ENCODE assay signal across 17 mouse cellular contexts in genomic region chr19:10897491-10897890, GRCm38 (mm10). TPM values are rescaled to one million over a fixed set of nuclear protein-coding genes. Genes with fewer than 3 reads are reported as not detected.
A peak's percentile ranks its signal among the peaks of the same experiment; 100 is the strongest.
DNase-seq lines count a peak whose midpoint lies in the region; ATAC-seq and TF ChIP-seq lines count a peak whose summit lies in the region.
"Had no signal": no experiment of that assay in that cellular context is flagged by ENCODE, and none has a peak within 500 bp of the region (broad histone marks: within the 10 kb centered on the region; RNA-seq: fewer than 3 reads in every experiment).

No protein-coding gene starts in this region.

- peak overlapping the region; percentile 93 for H3K27ac ChIP-seq in heart, adult 2 months
- no peak overlapping the region for H3K27ac ChIP-seq in kidney, embryonic 15.5 days
- H3K27ac ChIP-seq in neural tube, embryonic 13.5 days (replicated peaks): no peak overlapping the region
- H3K27ac ChIP-seq in neural tube, embryonic 15.5 days (replicated peaks): no peak overlapping the region
- H3K27ac ChIP-seq: macrophage had no signal

- TF ChIP-seq CTCF in heart, adult 2 months (IDR thresholded peaks at IDR 0.05): no peak

- no peaks in the 10 kb centered on the region for H3K27me3 ChIP-seq in heart, adult 2 months (ENCODE audit: control insufficient read depth, insufficient read depth, low read length)
- no peaks in the 10 kb centered on the region for H3K27me3 ChIP-seq in kidney, embryonic 15.5 days
- H3K27me3 ChIP-seq in neural tube, embryonic 13.5 days: no peaks in the 10 kb centered on the region
- H3K27me3 ChIP-seq in neural tube, embryonic 15.5 days (replicated peaks): no peaks in the 10 kb centered on the region

- TF ChIP-seq POLR2A in heart, adult 2 months (IDR thresholded peaks at IDR 0.05; ENCODE audit: insufficient read depth, low read depth, low read length): no peak

- no peaks in the 10 kb centered on the region for H3K79me2 ChIP-seq in heart, adult 2 months (replicated peaks; ENCODE audit: control insufficient read depth, insufficient read depth, low read length)

- peak overlapping the region; percentile 38 for H3K9ac ChIP-seq in heart, adult 2 months (ENCODE audit: low read depth, low read length)
- peak overlapping the region; percentile 2; the same call in 1 of the 2 replicates for H3K9ac ChIP-seq in kidney, embryonic 15.5 days
- H3K9ac ChIP-seq in neural tube, embryonic 13.5 days: peak overlapping the region; percentile 85; the same call in 1 of the 2 replicates
- no peak overlapping the region for H3K9ac ChIP-seq in neural tube, embryonic 15.5 days (replicated peaks)

- H3K4me1 ChIP-seq in heart, adult 2 months (ENCODE audit: control insufficient read depth, insufficient read depth, low read length): no peaks in the 10 kb centered on the region; the same call in 1 of the 2 replicates
- peaks cover 17% of the 10 kb centered on the region for H3K4me1 ChIP-seq in kidney, embryonic 15.5 days
- peaks cover 23% of the 10 kb centered on the region for H3K4me1 ChIP-seq in neural tube, embryonic 13.5 days (replicated peaks)
- peaks cover 24% of the 10 kb centered on the region for H3K4me1 ChIP-seq in neural tube, embryonic 15.5 days

- TF ChIP-seq EP300 in heart, adult 2 months (IDR thresholded peaks at IDR 0.05; ENCODE audit: insufficient read depth, low read depth, low read length): no peak

- no peaks in the 10 kb centered on the region for H3K9me3 ChIP-seq in kidney, embryonic 15.5 days (replicated peaks)
- no peaks in the 10 kb centered on the region for H3K9me3 ChIP-seq in neural tube, embryonic 13.5 days
- no peaks in the 10 kb centered on the region for H3K9me3 ChIP-seq in neural tube, embryonic 15.5 days (replicated peaks)

- peaks cover 23% of the 10 kb centered on the region for H3K36me3 ChIP-seq in heart, adult 2 months (ENCODE audit: control insufficient read depth, insufficient read depth, low read length)
- peaks cover 52% of the 10 kb centered on the region for H3K36me3 ChIP-seq in kidney, embryonic 15.5 days
- H3K36me3 ChIP-seq in neural tube, embryonic 13.5 days: peaks cover 52% of the 10 kb centered on the region
- peaks cover 50% of the 10 kb centered on the region for H3K36me3 ChIP-seq in neural tube, embryonic 15.5 days

- peak overlapping the region; percentile 9; the same call in 1 of the 2 replicates for H3K4me3 ChIP-seq in heart, adult 2 months
- no peak overlapping the region for H3K4me3 ChIP-seq in kidney, embryonic 15.5 days (replicated peaks)
- no peak overlapping the region for H3K4me3 ChIP-seq in neural tube, embryonic 13.5 days
- no peak overlapping the region for H3K4me3 ChIP-seq in neural tube, embryonic 15.5 days (replicated peaks)

- 0 out of 2 replicates have a peak overlapping the region, but pooled peaks have one; percentile 72 for H3K4me2 ChIP-seq in kidney, embryonic 15.5 days
- H3K4me2 ChIP-seq in neural tube, embryonic 13.5 days: peak overlapping the region; percentile 89; the same call in 1 of the 2 replicates
- H3K4me2 ChIP-seq in neural tube, embryonic 15.5 days: no peak overlapping the region; the same call in 1 of the 2 replicates

- WGBS in heart, adult 2 months: 64% methylated on average over 8 of the region's 8 CpGs
- 78% methylated on average over 8 of the region's 8 CpGs for WGBS in kidney, embryonic 15.5 days
- 89% methylated on average over 8 of the region's 8 CpGs for WGBS in neural tube, embryonic 13.5 days
- WGBS in neural tube, embryonic 15.5 days: 90% methylated on average over 8 of the region's 8 CpGs

- intact Hi-C loops in heart, adult 2 months (cut with DNase I): no loop called here
- intact Hi-C loops in heart, postnatal 14 days (cut with DNase I): loop anchor here (5.0 kb wide), 1 partner anchor 50 kb away; the partner anchor contains the start of gene Ccdc86

- no peak for ATAC-seq in kidney, embryonic 15.5 days (replicated peaks; ENCODE audit: low FRiP score)
- no peak for ATAC-seq in neural tube, embryonic 13.5 days (ENCODE audit: low read depth)
- no peak for ATAC-seq in neural tube, embryonic 15.5 days (ENCODE audit: low FRiP score)
- ATAC-seq: hindbrain, embryonic 16.5 days had no signal

- DNase-seq in heart, adult 2 months: no peak
- no peak for DNase-seq in heart, postnatal 14 days
- DNase-seq in kidney, postnatal 14 days: no peak
- DNase-seq in ovary, postnatal 10 days (ENCODE audit: low spot score): no peak
- DNase-seq: cerebellum, adult 9-10 months; layer of hippocampus, adult 9-11 months; right cerebral cortex, postnatal 14 days; thymus, adult 2 months had no signal

RNA-seq across cellular contexts. Expression of gene Prpf19, which starts 2.5 kb away (rescaled TPM):
- total RNA-seq in heart, adult 2 months (2021): 100 to 1,000 TPM; 216 to 243 TPM
- polyA plus RNA-seq in heart, adult 2 months (2012; rRNA removed): 432 and 512 TPM in 2 replicates
- 100 to 1,000 TPM; 184 to 192 TPM for total RNA-seq in heart, postnatal 14 days (2021)
- polyA plus RNA-seq in kidney, embryonic 15.5 days (2015; fragmentation: Nextera tagmentation; extraction: Ambion mirVana): 48.1 and 49.4 TPM in 2 replicates
- 37.3 and 41.7 TPM in 2 replicates for polyA plus RNA-seq in neural tube, embryonic 13.5 days (2015; fragmentation: Nextera tagmentation; extraction: Ambion mirVana)
- polyA plus RNA-seq in neural tube, embryonic 15.5 days (2015; fragmentation: Nextera tagmentation; extraction: Ambion mirVana): 41.6 and 42.7 TPM in 2 replicates

RNA-seq across cellular contexts. Expression of gene Tmem109, which starts 15.7 kb away (rescaled TPM):
- 100 to 1,000 TPM; 101 to 109 TPM for total RNA-seq in heart, adult 2 months (2021)
- polyA plus RNA-seq in heart, adult 2 months (2012; rRNA removed): 160 and 196 TPM in 2 replicates
- 10 to 100 TPM; 80.3 to 85.0 TPM for total RNA-seq in heart, postnatal 14 days (2021)
- 93.6 and 105 TPM in 2 replicates for polyA plus RNA-seq in kidney, embryonic 15.5 days (2015; fragmentation: Nextera tagmentation; extraction: Ambion mirVana)
- polyA plus RNA-seq in neural tube, embryonic 13.5 days (2015; fragmentation: Nextera tagmentation; extraction: Ambion mirVana): 39.5 and 41.9 TPM in 2 replicates
- 44.5 and 53.6 TPM in 2 replicates for polyA plus RNA-seq in neural tube, embryonic 15.5 days (2015; fragmentation: Nextera tagmentation; extraction: Ambion mirVana)

RNA-seq across cellular contexts. Expression of gene Zp1, which starts 22.9 kb away (rescaled TPM):
- total RNA-seq in heart, adult 2 months (2021): not detected
- not detected in 2 replicates for polyA plus RNA-seq in heart, adult 2 months (2012; rRNA removed)
- total RNA-seq in heart, postnatal 14 days (2021): not detected
- polyA plus RNA-seq in kidney, embryonic 15.5 days (2015; fragmentation: Nextera tagmentation; extraction: Ambion mirVana): not detected in 2 replicates
- not detected in 2 replicates for polyA plus RNA-seq in neural tube, embryonic 13.5 days (2015; fragmentation: Nextera tagmentation; extraction: Ambion mirVana)
- 0.18 and 0.44 TPM in 2 replicates for polyA plus RNA-seq in neural tube, embryonic 15.5 days (2015; fragmentation: Nextera tagmentation; extraction: Ambion mirVana)
- total RNA-seq: left cerebral cortex, postnatal 10 days; monocyte, adult 5-6 weeks had no signal
- polyA plus RNA-seq: kidney, embryonic 16.5 days; liver, embryonic 16.5 days; macrophage had no signal

RNA-seq across cellular contexts. Expression of gene Tmem132a, which starts 27.8 kb away (rescaled TPM):
- total RNA-seq in heart, adult 2 months (2021): 10 to 100 TPM; 10.7 to 12.0 TPM
- polyA plus RNA-seq in heart, adult 2 months (2012; rRNA removed): 11.1 and 11.5 TPM in 2 replicates
- total RNA-seq in heart, postnatal 14 days (2021): 10 to 100 TPM; 18.6 to 23.6 TPM
- 77.5 and 89.7 TPM in 2 replicates for polyA plus RNA-seq in kidney, embryonic 15.5 days (2015; fragmentation: Nextera tagmentation; extraction: Ambion mirVana)
- polyA plus RNA-seq in neural tube, embryonic 13.5 days (2015; fragmentation: Nextera tagmentation; extraction: Ambion mirVana): 154 and 169 TPM in 2 replicates
- 141 and 167 TPM in 2 replicates for polyA plus RNA-seq in neural tube, embryonic 15.5 days (2015; fragmentation: Nextera tagmentation; extraction: Ambion mirVana)
- total RNA-seq: monocyte, adult 5-6 weeks had no signal

RNA-seq across cellular contexts. Expression of gene Ptgdr2, which starts 39.5 kb away (rescaled TPM):
- total RNA-seq in heart, adult 2 months (2021): not detected
- polyA plus RNA-seq in heart, adult 2 months (2012; rRNA removed): 0.09 and 0.10 TPM in 2 replicates
- under 1 TPM in 1 of 2 experiments, not detected in 1; 0.14 TPM for total RNA-seq in heart, postnatal 14 days (2021)
- polyA plus RNA-seq in kidney, embryonic 15.5 days (2015; fragmentation: Nextera tagmentation; extraction: Ambion mirVana): 0.08 and 0.09 TPM in 2 replicates
- polyA plus RNA-seq in neural tube, embryonic 13.5 days (2015; fragmentation: Nextera tagmentation; extraction: Ambion mirVana): not detected in 2 replicates
- polyA plus RNA-seq in neural tube, embryonic 15.5 days (2015; fragmentation: Nextera tagmentation; extraction: Ambion mirVana): 0.19 TPM in 1 of 2 replicates, not detected in the other
- polyA plus RNA-seq: macrophage had no signal
